Mouse (Mus musculus) MN1 (cell line): Measurements from ENCODE around the gene Actr1a.

Experiments
- DNase-seq: peaks from one replicate; pipeline ENCODE4 v3.0.0-alpha.2; 2016; ENCODE audit warnings: low spot score

The Actr1a gene

GRCm38 (mm10) chr19:46399886-46400285 is 4.3 kb upstream of the Actr1a start:
- no peak for DNase-seq

GRCm38 (mm10) chr19:46399372-46399771 is 3.8 kb upstream of the Actr1a start:
- DNase-seq: no peak

GRCm38 (mm10) chr19:46398401-46398800 is 2.9 kb upstream of the Actr1a start:
- no peak for DNase-seq

DNA sequence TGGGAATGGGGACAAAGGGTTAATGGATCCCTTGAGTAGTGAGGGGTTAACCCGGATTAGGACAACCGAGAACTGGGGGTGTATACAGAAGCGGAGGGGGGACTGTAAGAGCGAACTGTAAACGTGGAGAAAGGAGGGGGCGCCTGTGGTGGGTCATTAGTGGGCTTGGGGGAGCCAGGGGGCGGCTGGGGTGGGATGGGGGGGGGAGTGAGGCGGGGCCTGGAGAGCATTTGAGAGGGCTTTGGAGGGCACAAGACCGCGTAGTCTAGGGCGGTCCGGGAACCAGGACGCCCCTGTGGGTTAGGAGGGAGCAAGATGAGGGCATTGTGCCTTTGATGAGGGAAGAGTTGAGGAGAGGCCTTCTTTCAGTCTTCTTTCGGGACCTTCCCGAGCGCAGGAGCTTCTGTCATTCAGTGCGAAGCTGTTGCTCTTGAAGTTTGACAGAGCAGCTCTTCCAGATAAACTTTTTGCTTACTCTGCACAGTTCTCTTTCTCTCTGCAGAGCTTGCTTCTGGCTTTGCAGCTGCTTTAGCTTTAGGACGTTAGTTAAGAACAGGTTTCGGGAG is 2.0 kb upstream of the Actr1a start:
- peak; percentile 29 for DNase-seq

DNA sequence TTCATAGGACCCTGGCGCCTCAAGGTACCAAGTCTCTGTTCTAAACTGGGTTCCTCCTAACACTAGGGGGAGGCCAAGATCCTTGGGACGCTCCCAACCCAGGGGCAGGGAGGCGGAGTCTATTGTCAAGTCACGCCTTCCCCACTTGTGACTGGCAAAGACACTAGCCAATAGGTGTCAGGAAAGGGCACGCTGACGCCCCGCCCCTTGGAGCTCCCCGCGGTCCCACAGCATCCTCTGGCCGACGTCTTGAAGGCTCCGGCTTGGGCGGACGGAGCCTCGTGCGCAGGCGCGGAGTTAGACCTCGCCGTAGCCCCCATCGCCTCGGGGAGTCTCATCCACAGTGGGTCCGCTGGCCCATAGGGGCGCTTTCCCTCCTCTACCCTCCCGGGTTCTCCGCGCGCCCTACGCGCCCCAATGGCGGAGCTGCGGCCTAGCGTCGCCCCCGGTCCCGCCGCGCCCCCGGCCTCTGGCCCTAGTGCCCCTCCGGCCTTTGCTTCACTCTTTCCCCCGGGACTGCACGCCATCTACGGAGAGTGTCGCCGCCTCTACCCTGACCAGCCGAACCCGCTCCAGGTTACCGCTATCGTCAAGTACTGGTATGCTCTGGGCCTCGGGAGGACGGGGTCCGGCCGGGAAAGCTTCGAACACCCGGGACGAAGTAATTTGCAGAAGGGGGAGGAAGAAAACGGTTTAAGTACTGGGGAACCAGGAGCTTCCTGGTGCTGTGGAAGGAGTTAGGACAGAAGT is 1.3 kb upstream of the Actr1a start, which contains the start of gene Sufu:
Sufu (plus strand) TSS at position 211 of the 750 bp plus-strand sequence.
- peak; percentile 97 for DNase-seq

DNA sequence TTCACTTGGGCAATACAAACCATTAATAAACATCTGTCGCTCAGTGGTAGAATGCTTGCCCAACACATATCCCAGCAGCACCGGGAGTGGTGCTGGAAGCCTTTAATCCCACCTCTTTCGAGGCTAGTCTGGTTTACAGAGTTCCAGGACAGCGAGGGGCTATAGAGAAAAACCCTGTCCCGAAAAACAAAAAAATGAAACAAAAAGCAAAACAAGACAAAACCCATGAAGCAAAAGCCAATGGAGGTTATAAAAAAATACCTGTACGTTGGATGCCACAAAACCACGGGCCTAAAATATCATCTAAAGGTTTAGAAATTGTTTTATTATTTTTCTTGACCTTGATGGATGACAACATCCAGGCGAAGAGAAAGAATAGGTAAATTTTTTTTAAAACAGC is 561 bp upstream of the Actr1a start:
- DNase-seq: no peak

DNA sequence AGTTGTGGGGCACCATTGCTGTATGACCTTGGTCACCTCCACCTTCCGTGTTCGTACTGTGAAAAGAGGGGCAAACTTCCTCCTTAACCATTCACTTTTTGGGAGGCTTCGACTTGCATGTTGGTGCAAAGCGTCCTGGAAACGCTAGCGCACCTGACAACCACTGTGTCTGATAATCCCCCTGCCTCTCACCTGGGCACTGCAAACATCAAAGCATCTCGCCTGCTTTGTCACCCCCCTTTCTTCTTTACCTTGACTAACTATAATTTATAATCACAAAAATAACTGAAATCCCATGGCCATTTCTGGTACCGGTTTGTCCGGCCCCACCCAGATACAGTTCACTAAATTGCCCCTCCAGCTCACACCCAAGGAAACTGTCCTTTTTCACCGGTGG is 838 bp downstream of the Actr1a start:
- DNase-seq: no peak

GRCm38 (mm10) chr19:46392018-46392417 is 3.5 kb downstream of the Actr1a start:
- DNase-seq: peak; percentile 63

- DNase-seq: no peak
These were observed 5.7 kb downstream of the Actr1a start for GRCm38 (mm10) chr19:46389872-46390271.

GRCm38 (mm10) chr19:46382275-46382674 is 13.3 kb downstream of the Actr1a start:
- no peak for DNase-seq

DNA sequence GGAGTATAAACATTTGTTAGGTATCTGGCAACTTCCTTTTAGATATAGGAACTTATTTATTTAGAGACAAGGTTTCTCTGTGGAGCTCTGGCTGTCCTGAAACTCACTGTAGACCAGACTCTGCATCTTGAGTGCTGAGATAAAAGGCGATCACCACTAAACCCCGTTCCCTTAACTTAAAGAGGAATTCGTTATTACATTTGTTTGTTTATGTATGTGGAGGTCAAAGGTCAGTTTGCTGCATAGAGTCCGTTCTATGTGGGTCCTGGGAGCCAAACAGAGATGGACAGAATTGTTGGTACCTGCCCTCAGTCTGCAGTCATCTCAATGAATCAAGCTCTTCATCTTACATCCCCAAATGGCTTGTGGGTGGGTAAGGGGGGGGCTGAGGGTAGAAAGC is 19.7 kb downstream of the Actr1a start:
- DNase-seq: no peak

DNA sequence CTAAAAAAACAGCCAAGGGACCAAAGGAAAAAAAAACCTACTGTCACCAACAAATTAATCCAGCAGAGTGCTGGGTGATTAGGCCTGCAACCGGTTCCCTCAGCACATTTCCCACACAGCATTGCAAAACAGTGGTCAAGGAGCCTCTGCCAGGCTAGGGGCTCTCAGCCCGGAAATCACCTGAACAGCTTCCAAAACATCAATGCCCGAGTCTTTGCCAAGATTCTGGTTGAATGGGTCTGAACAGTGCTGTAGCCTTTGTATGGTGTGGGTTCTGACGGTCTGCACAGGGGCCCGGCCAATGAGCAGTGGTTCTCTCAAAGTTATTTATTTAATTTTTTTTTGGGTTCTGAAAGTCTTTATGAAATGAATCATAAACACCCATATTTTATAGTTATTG is 20.1 kb downstream of the Actr1a start:
- no peak for DNase-seq

GRCm38 (mm10) chr19:46374477-46375088 is 21.0 kb downstream of the Actr1a start:
- no peak for DNase-seq

- peak; percentile 73 for DNase-seq
These were observed 26.3 kb downstream of the Actr1a start for GRCm38 (mm10) chr19:46369204-46369603.

GRCm38 (mm10) chr19:46367798-46368590 is 27.6 kb downstream of the Actr1a start:
- DNase-seq: no peak

- DNase-seq: no peak
These were observed 32.1 kb downstream of the Actr1a start for GRCm38 (mm10) chr19:46363294-46364009.

GRCm38 (mm10) chr19:46362104-46362503 is 33.4 kb downstream of the Actr1a start:
- no peak for DNase-seq

GRCm38 (mm10) chr19:46358381-46358780 is 37.2 kb downstream of the Actr1a start:
- DNase-seq: no peak

GRCm38 (mm10) chr19:46357344-46358280 is 37.9 kb downstream of the Actr1a start:
- no peak for DNase-seq

- peak; percentile 82 for DNase-seq
These were observed 38.8 kb downstream of the Actr1a start for GRCm38 (mm10) chr19:46356701-46357138.
